Mouse (Mus musculus) CH12.LX (cell line): Measurements from ENCODE around the gene Ids. TPM values are rescaled to one million over a fixed set of nuclear protein-coding genes. Genes with fewer than 3 reads are reported as not detected.
A peak's percentile ranks its signal among the peaks of the same experiment; 100 is the strongest.
"Not testable (repeated sequence)": the region's sequence is repeated elsewhere in the genome, so short reads cannot be mapped to it uniquely, and the experiment has no call there.

ENCODE experiments used
- DNase-seq: peaks from one replicate; pipeline ENCODE4 v3.0.0-alpha.2; 2013; ENCODE audit errors: extremely low read depth
- H3K27ac ChIP-seq: 2 replicates; pipeline ENCODE4 v1.5.1; 2012; ENCODE audit warnings: low read depth, mild to moderate bottlenecking, control low read depth, moderate library complexity; ENCODE audit not compliant: insufficient read depth
- H3K27me3 ChIP-seq: replicated peaks from 2 replicates; pipeline ENCODE3; 2012; ENCODE audit warnings: inconsistent platforms
- H3K36me3 ChIP-seq, 2 experiments: replicated peaks in 1 of 2; 2 replicates each; pipeline versions ENCODE3 to v1.6.1; 2012; ENCODE audit warnings: inconsistent platforms in 1 of 2, low read length in 1 of 2, mild to moderate bottlenecking in 1 of 2, mixed read lengths in 1 of 2, moderate library complexity in 1 of 2; ENCODE audit not compliant: control insufficient read depth in 1 of 2, insufficient read depth in 1 of 2
- H3K4me1 ChIP-seq, 2 experiments: 2 replicates each; pipeline ENCODE4 v1.6.1; 2012; ENCODE audit warnings: inconsistent platforms in 1 of 2, moderate library complexity in 1 of 2; ENCODE audit not compliant: insufficient read depth in 2 of 2, control insufficient read depth in 1 of 2
- H3K4me2 ChIP-seq: 2 replicates; pipeline ENCODE4 v1.6.1; 2012; ENCODE audit warnings: low read depth, mild to moderate bottlenecking, control low read depth; ENCODE audit not compliant: poor library complexity, insufficient read depth, severe bottlenecking
- H3K4me3 ChIP-seq, 3 experiments: fragments of 150-350 bp in 1 of 3; sonication (generic) in 1 of 3; replicated peaks in 1 of 3; 2 replicates each; pipeline versions ENCODE3 to v1.5.1; 2011 to 2012; ENCODE audit warnings: low read depth in 2 of 3, low read length in 2 of 3, mild to moderate bottlenecking in 2 of 3, moderate library complexity in 2 of 3, control low read depth in 1 of 3, improper control_type of control experiment in 1 of 3, inconsistent platforms in 1 of 3, mixed read lengths in 1 of 3; ENCODE audit not compliant: poor library complexity in 1 of 3
- H3K79me2 ChIP-seq: replicated peaks from 2 replicates; pipeline ENCODE4 v1.6.1; 2012; ENCODE audit warnings: mild to moderate bottlenecking, moderate library complexity; ENCODE audit not compliant: control insufficient read depth, poor library complexity, insufficient read depth, severe bottlenecking; ENCODE audit errors: extremely low read depth
- H3K9ac ChIP-seq: 2 replicates; pipeline ENCODE4 v1.6.1; 2012; ENCODE audit warnings: low read depth, mild to moderate bottlenecking, control low read depth, moderate library complexity; ENCODE audit not compliant: insufficient read depth
- H3K9me3 ChIP-seq: replicated peaks from 2 replicates; pipeline ENCODE3; 2012; ENCODE audit warnings: low read length, inconsistent platforms, mixed read lengths
- BHLHE40 ChIP-seq: IDR thresholded peaks from 2 replicates; pipeline ENCODE4 v1.6.1; 2011; ENCODE audit warnings: mild to moderate bottlenecking, low read depth, low read length, improper control_type of control experiment
- CHD1 ChIP-seq: IDR thresholded peaks from 2 replicates; pipeline ENCODE4 v1.6.1; 2012; ENCODE audit warnings: low read depth, low read length, improper control_type of control experiment, inconsistent platforms
- CTCF ChIP-seq, 2 experiments: IDR thresholded peaks in 1 of 2; conservative IDR thresholded peaks in 1 of 2; 2 replicates each; pipeline ENCODE4 v1.5.1; 2011 to 2012; ENCODE audit warnings: low read depth in 2 of 2, low read length in 2 of 2, improper control_type of control experiment in 1 of 2, inconsistent platforms in 1 of 2, mild to moderate bottlenecking in 1 of 2, moderate library complexity in 1 of 2
- E2F4 ChIP-seq: IDR thresholded peaks from 2 replicates; pipeline ENCODE4 v1.6.1; 2011; ENCODE audit warnings: low read depth, low read length, improper control_type of control experiment; ENCODE audit not compliant: insufficient replicate concordance
- HCFC1 ChIP-seq: IDR thresholded peaks from 2 replicates; pipeline ENCODE4 v1.6.1; 2012; ENCODE audit warnings: low read depth, mild to moderate bottlenecking, inconsistent platforms, low read length, improper control_type of control experiment
- IRF4 ChIP-seq: IDR thresholded peaks from 2 replicates; pipeline ENCODE4 v1.6.1; 2014; ENCODE audit warnings: low read depth, mild to moderate bottlenecking, inconsistent platforms, low read length, improper control_type of control experiment
- JUND ChIP-seq: conservative IDR thresholded peaks from 2 replicates; pipeline ENCODE4 v1.6.1; 2011; ENCODE audit warnings: low read depth, low read length, improper control_type of control experiment
- KAT2A ChIP-seq: IDR thresholded peaks from 2 replicates; pipeline ENCODE4 v1.6.1; 2012; ENCODE audit warnings: low read length, improper control_type of control experiment, inconsistent platforms; ENCODE audit not compliant: insufficient replicate concordance
- MAFK ChIP-seq: IDR thresholded peaks from 2 replicates; pipeline ENCODE4 v1.6.1; 2011; ENCODE audit warnings: low read length, improper control_type of control experiment; ENCODE audit not compliant: insufficient replicate concordance
- MAX ChIP-seq: IDR thresholded peaks from 2 replicates; pipeline ENCODE4 v1.6.1; 2011; ENCODE audit warnings: low read length, improper control_type of control experiment
- MEF2A ChIP-seq: IDR thresholded peaks from 2 replicates; pipeline ENCODE4 v1.6.1; 2014; ENCODE audit warnings: low read depth, mild to moderate bottlenecking, inconsistent platforms, low read length, improper control_type of control experiment, borderline replicate concordance
- MYC ChIP-seq: IDR thresholded peaks from 2 replicates; pipeline ENCODE4 v1.6.1; 2011; ENCODE audit warnings: low read depth, mild to moderate bottlenecking, improper control_type of control experiment, low read length
- NRF1 ChIP-seq: IDR thresholded peaks from 2 replicates; pipeline ENCODE4 v1.6.1; 2014; ENCODE audit warnings: low read depth, mild to moderate bottlenecking, inconsistent platforms, low read length, improper control_type of control experiment, moderate library complexity
- PAX5 ChIP-seq: IDR thresholded peaks from 2 replicates; pipeline ENCODE4 v1.6.1; 2012; ENCODE audit warnings: low read length, inconsistent platforms, mixed read lengths
- POLR2AphosphoS2 ChIP-seq: IDR thresholded peaks from 2 replicates; pipeline ENCODE4 v1.6.1; 2011; ENCODE audit warnings: low read depth, low read length, improper control_type of control experiment
- TCF12 ChIP-seq: IDR thresholded peaks from 2 replicates; pipeline ENCODE4 v1.6.1; 2014; ENCODE audit warnings: low read depth, mild to moderate bottlenecking, inconsistent platforms, low read length, improper control_type of control experiment
- UBTF ChIP-seq: IDR thresholded peaks from 2 replicates; pipeline ENCODE4 v1.6.1; 2012; ENCODE audit warnings: low read depth, mild to moderate bottlenecking, inconsistent platforms, low read length, improper control_type of control experiment, moderate library complexity
- USF1 ChIP-seq: IDR thresholded peaks from 2 replicates; pipeline ENCODE4 v1.6.1; 2014; ENCODE audit warnings: low read depth, mild to moderate bottlenecking, inconsistent platforms, low read length, improper control_type of control experiment
- USF2 ChIP-seq: conservative IDR thresholded peaks from 2 replicates; pipeline ENCODE4 v1.6.1; 2011; ENCODE audit warnings: low read depth, low read length, improper control_type of control experiment
- ZKSCAN1 ChIP-seq: IDR thresholded peaks from 2 replicates; pipeline ENCODE4 v1.6.1; 2012; ENCODE audit warnings: low read depth, inconsistent platforms, low read length, improper control_type of control experiment, borderline replicate concordance
- ZMIZ1 ChIP-seq: IDR thresholded peaks from 2 replicates; pipeline ENCODE4 v1.6.1; 2012; ENCODE audit warnings: low read depth, mild to moderate bottlenecking, inconsistent platforms, low read length, improper control_type of control experiment
- dilution Hi-C: fragments of 300-500 bp; cut with MboI; formaldehyde crosslinking; loops from 2 replicates; pipeline ENCODE4 v1.14.3; 2020; ENCODE audit warnings: low sequenced_read_pairs; ENCODE audit not compliant: extremely low pct_unique_long_range_greater_than_20kb, extremely low pct_ligation_motif_present
- in situ Hi-C: fragments of 300-500 bp; cut with MboI; formaldehyde crosslinking; loops from 3 replicates; pipeline ENCODE4 v1.14.3; 2019; ENCODE audit warnings: low sequenced_read_pairs, low pct_ligation_motif_present, low pct_unique_long_range_greater_than_20kb, mixed read lengths
- polyA plus RNA-seq: library from polyadenylated mRNA; unstranded; fragments of >175 nt; gene quantifications from 2 replicates; pipeline ENCODE4 v1.2.1, GENCODE M21; 2012; ENCODE audit warnings: low read depth; ENCODE audit not compliant: insufficient read length
- total RNA-seq, 2 experiments: library from RNA; depleted of rRNA; stranded (reverse); fragments of 300-350 nt in 1 of 2; fragments of >200 nt in 1 of 2; gene quantifications; 2 replicates each; pipeline ENCODE4 v1.2.3; 2012 to 2014

Ids gene
- total and polyA plus RNA-seq, 3 experiments: 5.1 to 12.2 (median 5.2) TPM

DNA sequence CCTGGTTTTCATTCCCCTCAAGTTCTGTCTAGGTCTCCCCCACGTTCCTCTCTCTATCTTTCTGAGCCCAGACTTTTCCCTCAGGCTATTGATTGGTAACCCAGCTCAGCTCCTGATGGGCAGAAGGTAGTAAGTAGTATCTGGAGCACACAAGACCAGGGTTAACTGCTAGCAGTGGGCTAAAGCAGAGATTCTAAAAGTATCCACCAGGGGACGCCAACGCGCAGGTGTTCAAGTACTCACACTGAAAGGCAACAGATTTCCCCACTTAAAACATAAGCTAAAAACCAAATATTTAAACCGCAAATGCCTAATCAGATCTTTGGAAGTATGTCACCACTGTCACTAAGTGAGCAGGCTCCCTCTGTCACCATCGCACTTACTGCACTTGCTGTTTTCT is 4.9 kb upstream of the Ids start:
- H3K4me2 ChIP-seq, H3K36me3 ChIP-seq, DNase-seq, H3K27ac ChIP-seq, H3K9ac ChIP-seq, H3K9me3 ChIP-seq, H3K79me2 ChIP-seq, H3K4me1 ChIP-seq, H3K27me3 ChIP-seq, H3K4me3 ChIP-seq, dilution Hi-C loops: not testable (repeated sequence)
- in situ Hi-C loops: loop anchor here (25.0 kb wide), 2 partner anchors 93 to 193 kb away; no protein-coding TSS in a partner anchor

- Histone ChIP-seq H3K4me3 (peak overlapping the region; percentile 58 to 69 (median 66)), H3K4me1 (peaks cover 0 to 9% of the 10 kb centered on the region in 2 experiments; a peak in 2 of 4 replicates), H3K9ac (peak overlapping the region; percentile 65)
Measured at GRCm38 (mm10) chrX:70364202-70364601, 682 bp downstream of the Ids start.

GRCm38 (mm10) chrX:70363446-70363845 is 1.4 kb downstream of the Ids start:
- dilution Hi-C loops: no loop called here
- no peak for DNase-seq

More at GRCm38 (mm10) chrX:70364202-70364601, 682 bp downstream of the Ids start:
- Histone ChIP-seq H3K27me3 (no peaks in the 10 kb centered on the region), H3K36me3 (peaks cover 8 to 18% of the 10 kb centered on the region in 2 experiments), H3K9me3 (no peaks in the 10 kb centered on the region), H3K79me2 (no peaks in the 10 kb centered on the region; the same call in 1 of the 2 replicates), H3K27ac (no peak overlapping the region), H3K4me2 (peak overlapping the region; percentile 71; the same call in 1 of the 2 replicates)
- no peak for DNase-seq
- in situ Hi-C loops: loop anchor here (25.0 kb wide), 2 partner anchors 98 to 198 kb away; no protein-coding TSS in a partner anchor
- dilution Hi-C loops: no loop called here
- TF ChIP-seq CHD1 (no peak), MAX (no peak), USF2 (no peak), JUND (no peak), CTCF (conservative IDR thresholded peaks at IDR 0.05 in 1 of 2, IDR thresholded peaks at IDR 0.05 in 1 of 2; ENCODE audit: low read depth in 2 of 2, low read length in 2 of 2) (no peak), MAFK (no peak), MYC (no peak), ZKSCAN1 (no peak), E2F4 (no peak), USF1 (no peak)

More at GRCm38 (mm10) chrX:70363446-70363845, 1.4 kb downstream of the Ids start:
- H3K9me3 ChIP-seq: no peaks in the 10 kb centered on the region
- H3K4me3 ChIP-seq: no peak overlapping the region
- no peak for TF ChIP-seq POLR2AphosphoS2
- no peak for TF ChIP-seq TCF12
- TF ChIP-seq CHD1: no peak
- no peak for TF ChIP-seq KAT2A
- no peak for TF ChIP-seq UBTF
- TF ChIP-seq MAFK: no peak
- no peak for TF ChIP-seq ZMIZ1
- TF ChIP-seq PAX5: no peak
- TF ChIP-seq HCFC1: no peak
- no peak for TF ChIP-seq NRF1
- TF ChIP-seq CTCF (conservative IDR thresholded peaks at IDR 0.05 in 1 of 2, IDR thresholded peaks at IDR 0.05 in 1 of 2; ENCODE audit: low read depth in 2 of 2, low read length in 2 of 2): no peak
- TF ChIP-seq IRF4: no peak
- TF ChIP-seq USF2: no peak
- no peak for TF ChIP-seq MEF2A
- no peak for TF ChIP-seq BHLHE40
- TF ChIP-seq, all 38 proteins: peak for 0
- Histone ChIP-seq H3K36me3 (peaks cover 9 to 25% of the 10 kb centered on the region in 2 experiments), H3K27ac (no peak overlapping the region), H3K4me2 (no peak overlapping the region; the same call in 1 of the 2 replicates), H3K9ac (no peak overlapping the region; the same call in 1 of the 2 replicates), H3K79me2 (no peaks in the 10 kb centered on the region; the same call in 1 of the 2 replicates), H3K4me1 (peaks cover 0 to 9% of the 10 kb centered on the region in 2 experiments; a peak in 2 of 4 replicates), H3K27me3 (no peaks in the 10 kb centered on the region)
- in situ Hi-C loops: loop anchor here (25.0 kb wide), 2 partner anchors 99 to 199 kb away; no protein-coding TSS in a partner anchor
